Mouse (Mus musculus): ENCODE measurements around the gene Thnsl2. TPM values are rescaled to one million over a fixed set of nuclear protein-coding genes. Genes with fewer than 3 reads are reported as not detected.
A peak's percentile ranks its signal among the peaks of the same experiment; 100 is the strongest.

The Thnsl2 gene
- 7.3 and 8.1 TPM in 2 replicates for polyA plus RNA-seq (2015; fragmentation: Nextera tagmentation; extraction: Ambion mirVana)

DNA sequence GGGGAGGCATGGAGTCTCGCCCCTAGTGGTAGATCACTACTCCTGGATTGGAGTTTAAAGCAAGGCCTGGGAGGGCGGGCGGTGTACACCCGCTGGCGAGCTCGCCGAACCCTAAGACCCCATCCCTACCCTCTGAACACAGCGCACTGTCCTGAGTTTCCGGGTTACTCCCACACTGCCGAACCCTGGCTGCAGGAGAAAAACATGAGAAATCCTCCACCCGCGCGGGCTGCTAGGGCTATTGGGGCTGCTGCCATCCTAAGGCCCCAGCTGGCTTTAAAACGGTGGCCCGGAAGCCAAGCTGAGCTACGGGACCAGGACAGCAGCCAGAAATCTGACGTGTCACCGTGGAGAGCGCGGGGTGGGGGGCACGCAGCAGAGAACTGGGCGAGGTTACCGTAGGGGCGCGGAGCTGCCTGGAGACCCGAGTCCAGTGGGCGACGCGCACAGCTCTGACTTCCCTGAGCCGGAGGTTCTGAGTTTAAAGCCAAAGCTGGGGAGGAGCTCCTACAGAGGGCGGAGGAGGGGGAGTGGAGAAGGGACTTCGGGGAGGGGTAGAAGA, at the start of gene Thnsl2:
Thnsl2 (minus strand) TSS at position 546 of the 562 bp plus-strand sequence.
- WGBS (ENCODE audit: insufficient replicate concordance) = 2% methylated on average over 32 of the region's 32 CpGs
- DNase-seq (peak; percentile 15), ATAC-seq (ENCODE audit: low read depth) (peak; percentile 66)
- Histone ChIP-seq H3K9me3 (replicated peaks) (no peaks in the 10 kb centered on the region), H3K27me3 (no peaks in the 10 kb centered on the region), H3K9ac (peak within 1 kb of the TSS; percentile 65), H3K4me3 (replicated peaks) (peak within 1 kb of the TSS; percentile 58), H3K27ac (peak within 1 kb of the TSS; percentile 64), H3K4me1 (replicated peaks) (peaks cover 16% of the 10 kb centered on the region; the same call in 1 of the 2 replicates), H3K4me2 (peak within 1 kb of the TSS; percentile 76), H3K36me3 (no peaks in the 10 kb centered on the region)

DNA sequence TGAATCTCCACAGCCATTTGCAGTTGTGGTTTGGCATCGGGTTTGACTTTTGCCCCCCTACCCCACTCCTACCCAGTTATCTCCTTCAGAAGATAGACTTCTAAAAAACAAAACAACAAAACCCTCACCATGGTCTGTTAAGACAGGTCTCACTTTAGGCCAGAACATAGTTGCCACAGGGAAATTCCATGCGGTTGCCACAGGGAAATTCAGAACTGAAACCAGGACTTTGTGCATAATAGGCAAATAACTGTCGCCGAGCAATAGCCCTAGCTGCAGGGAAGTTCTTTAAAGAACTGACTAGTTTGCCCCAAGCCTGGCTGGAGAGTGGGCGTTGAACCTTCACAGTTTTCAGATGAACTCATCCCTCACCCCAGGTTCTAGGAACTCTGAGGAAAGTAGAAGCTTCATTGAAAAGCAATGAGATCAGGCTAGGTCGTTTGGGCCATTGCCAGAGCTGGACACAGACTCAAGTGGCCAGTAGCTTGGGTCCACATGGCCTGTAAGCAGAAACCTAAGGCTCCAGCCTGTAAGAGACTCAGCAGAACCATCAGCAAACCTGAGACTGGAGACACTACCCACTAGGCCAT, 49.0 kb upstream of the Thnsl2 start:
- H3K9me3 ChIP-seq (replicated peaks) = no peaks in the 10 kb centered on the region
- no peak overlapping the region for H3K4me2 ChIP-seq
- H3K4me1 ChIP-seq (replicated peaks) = peaks cover 12% of the 10 kb centered on the region; the same call in 1 of the 2 replicates
- H3K27ac ChIP-seq = no peak overlapping the region
- H3K36me3 ChIP-seq = no peaks in the 10 kb centered on the region
- no peaks in the 10 kb centered on the region for H3K27me3 ChIP-seq
- ATAC-seq (ENCODE audit: low read depth) (no peak), DNase-seq (no peak)
- WGBS (ENCODE audit: insufficient replicate concordance) = 58% methylated on average over 6 of the region's 6 CpGs
- H3K9ac ChIP-seq = no peak overlapping the region
- no peak overlapping the region for H3K4me3 ChIP-seq (replicated peaks)

GRCm38 (mm10) chr6:71190501-71190900, 46.3 kb upstream of the Thnsl2 start:
- Histone ChIP-seq H3K27ac (no peak overlapping the region), H3K4me1 (replicated peaks) (0 out of 2 replicates have a peak, but pooled peaks cover 3% of the 10 kb centered on the region), H3K9ac (no peak overlapping the region), H3K4me2 (no peak overlapping the region), H3K36me3 (no peaks in the 10 kb centered on the region), H3K9me3 (replicated peaks) (no peaks in the 10 kb centered on the region), H3K4me3 (replicated peaks) (no peak overlapping the region), H3K27me3 (no peaks in the 10 kb centered on the region)
- DNase-seq (no peak), ATAC-seq (ENCODE audit: low read depth) (no peak)
- WGBS (ENCODE audit: insufficient replicate concordance) = 77% methylated on average over 2 of the region's 2 CpGs

DNA sequence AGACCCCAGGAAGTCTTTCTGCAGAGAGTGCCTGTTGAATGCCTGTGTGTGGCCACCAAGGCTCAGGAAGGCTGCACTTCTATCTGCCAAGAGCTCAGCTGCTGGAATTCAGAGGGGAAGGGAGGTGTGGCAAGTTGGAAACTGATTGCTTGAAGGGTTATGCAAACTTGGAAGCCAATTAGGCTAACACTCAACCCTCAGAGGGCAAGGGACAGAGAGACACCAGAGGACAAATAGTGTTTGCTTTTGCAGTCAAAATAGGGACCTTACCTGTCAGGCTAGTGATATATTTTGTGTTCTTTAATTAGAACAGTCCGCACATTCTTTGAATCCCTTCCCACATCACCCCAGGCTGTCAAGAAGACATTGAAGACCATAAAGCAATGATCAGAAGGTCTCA, 45.3 kb upstream of the Thnsl2 start:
- no peak overlapping the region for H3K9ac ChIP-seq
- no peak overlapping the region for H3K4me3 ChIP-seq (replicated peaks)
- no peaks in the 10 kb centered on the region for H3K36me3 ChIP-seq
- no peaks in the 10 kb centered on the region for H3K9me3 ChIP-seq (replicated peaks)
- ATAC-seq (ENCODE audit: low read depth) (no peak), DNase-seq (no peak)
- H3K27ac ChIP-seq = no peak overlapping the region
- 69% methylated on average over 1 of the region's 1 CpGs for WGBS (ENCODE audit: insufficient replicate concordance)
- H3K4me2 ChIP-seq = no peak overlapping the region
- no peaks in the 10 kb centered on the region for H3K27me3 ChIP-seq
- H3K4me1 ChIP-seq (replicated peaks) = 0 out of 2 replicates have a peak, but pooled peaks cover 3% of the 10 kb centered on the region

DNA sequence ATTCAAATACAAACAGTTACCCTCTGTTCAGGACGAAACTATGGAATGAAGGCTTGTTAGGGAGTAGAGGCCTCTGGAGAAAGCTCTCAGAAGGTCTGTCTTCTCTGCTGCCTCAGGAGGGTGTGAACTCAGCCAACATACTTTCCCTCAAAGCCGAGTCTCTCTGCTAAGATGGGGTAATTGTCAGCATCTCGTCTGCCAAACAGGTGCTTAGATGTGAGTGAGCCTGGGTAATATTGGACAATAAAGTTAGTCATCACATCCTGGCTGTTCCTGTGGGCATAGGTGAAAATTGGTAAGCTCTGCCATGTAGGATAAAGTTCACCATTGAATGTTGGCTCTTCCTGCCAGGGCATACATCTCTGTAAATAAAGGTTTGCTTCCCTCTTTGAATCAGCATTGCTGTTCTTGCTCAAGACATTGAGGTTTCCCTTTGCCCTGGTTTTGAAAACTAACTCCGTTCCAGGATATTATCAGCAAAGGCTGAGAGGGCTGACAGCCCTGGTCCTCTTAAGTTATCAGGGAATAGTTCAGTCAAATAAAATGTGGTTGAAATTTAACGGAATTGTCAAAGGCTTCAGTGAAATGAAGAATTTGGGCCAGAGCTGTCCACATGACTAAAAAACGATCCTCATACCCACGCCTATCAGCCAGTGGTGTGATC, 40.8 kb upstream of the Thnsl2 start:
- Histone ChIP-seq H3K27ac (no peak overlapping the region), H3K4me3 (replicated peaks) (no peak overlapping the region), H3K4me2 (no peak overlapping the region), H3K27me3 (no peaks in the 10 kb centered on the region), H3K36me3 (no peaks in the 10 kb centered on the region), H3K9ac (no peak overlapping the region), H3K9me3 (replicated peaks) (no peaks in the 10 kb centered on the region), H3K4me1 (replicated peaks) (0 out of 2 replicates have a peak, but pooled peaks cover 3% of the 10 kb centered on the region)
- 55% methylated on average over 7 of the region's 7 CpGs for WGBS (ENCODE audit: insufficient replicate concordance)
- DNase-seq (no peak), ATAC-seq (ENCODE audit: low read depth) (no peak)

- Histone ChIP-seq H3K9me3 (replicated peaks) (no peaks in the 10 kb centered on the region), H3K27ac (no peak overlapping the region), H3K4me3 (replicated peaks) (no peak overlapping the region), H3K4me1 (replicated peaks) (no peaks in the 10 kb centered on the region), H3K36me3 (no peaks in the 10 kb centered on the region), H3K27me3 (no peaks in the 10 kb centered on the region), H3K9ac (no peak overlapping the region), H3K4me2 (no peak overlapping the region)
- ATAC-seq (ENCODE audit: low read depth) = no peak
- no peak for DNase-seq
- 51% methylated on average over 1 of the region's 1 CpGs for WGBS (ENCODE audit: insufficient replicate concordance)
These were observed 36.4 kb upstream of the Thnsl2 start for GRCm38 (mm10) chr6:71180596-71180995.

DNA sequence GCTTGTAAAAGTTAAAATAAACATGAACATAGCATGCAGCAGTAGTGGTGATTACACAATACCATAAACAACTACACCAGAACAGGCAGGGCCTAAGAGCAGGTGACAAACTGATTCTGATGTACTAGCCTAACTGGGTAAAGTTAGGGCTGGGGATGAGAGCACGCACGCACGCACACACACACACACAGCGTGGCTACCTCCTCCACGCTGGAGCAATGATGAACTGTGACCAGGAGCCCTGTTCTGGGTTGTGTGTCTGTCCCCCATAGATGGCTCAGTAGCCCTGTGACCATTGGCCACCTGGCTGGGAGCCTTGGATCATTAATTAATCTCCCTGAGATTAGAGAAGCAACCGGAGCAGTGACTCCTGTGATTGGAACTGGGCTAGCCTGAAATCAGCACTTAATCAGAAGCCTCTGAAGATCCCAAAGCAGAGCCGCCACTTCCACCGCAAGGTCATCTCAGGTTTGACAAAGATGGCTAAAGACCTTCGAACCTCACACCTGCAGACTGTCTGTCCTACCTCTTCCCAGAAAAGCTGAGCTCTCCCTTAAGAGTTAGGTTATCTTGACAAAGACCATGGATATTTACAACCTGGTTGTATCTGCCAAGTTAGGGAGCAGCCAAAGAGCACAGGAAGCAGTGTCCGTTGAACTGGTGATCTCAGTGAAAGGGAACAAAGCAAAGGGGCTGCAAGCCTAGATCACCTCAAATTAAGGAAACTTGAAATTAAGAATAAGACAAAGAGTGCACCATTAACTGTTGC, 28.8 kb upstream of the Thnsl2 start:
- no peak overlapping the region for H3K4me2 ChIP-seq
- WGBS (ENCODE audit: insufficient replicate concordance) = 75% methylated on average over 10 of the region's 10 CpGs
- DNase-seq (no peak), ATAC-seq (ENCODE audit: low read depth) (no peak)
- no peak overlapping the region for H3K4me3 ChIP-seq (replicated peaks)
- H3K27ac ChIP-seq = no peak overlapping the region
- no peaks in the 10 kb centered on the region for H3K4me1 ChIP-seq (replicated peaks)
- no peaks in the 10 kb centered on the region for H3K36me3 ChIP-seq
- no peaks in the 10 kb centered on the region for H3K27me3 ChIP-seq
- no peak overlapping the region for H3K9ac ChIP-seq
- H3K9me3 ChIP-seq (replicated peaks) = no peaks in the 10 kb centered on the region

DNA sequence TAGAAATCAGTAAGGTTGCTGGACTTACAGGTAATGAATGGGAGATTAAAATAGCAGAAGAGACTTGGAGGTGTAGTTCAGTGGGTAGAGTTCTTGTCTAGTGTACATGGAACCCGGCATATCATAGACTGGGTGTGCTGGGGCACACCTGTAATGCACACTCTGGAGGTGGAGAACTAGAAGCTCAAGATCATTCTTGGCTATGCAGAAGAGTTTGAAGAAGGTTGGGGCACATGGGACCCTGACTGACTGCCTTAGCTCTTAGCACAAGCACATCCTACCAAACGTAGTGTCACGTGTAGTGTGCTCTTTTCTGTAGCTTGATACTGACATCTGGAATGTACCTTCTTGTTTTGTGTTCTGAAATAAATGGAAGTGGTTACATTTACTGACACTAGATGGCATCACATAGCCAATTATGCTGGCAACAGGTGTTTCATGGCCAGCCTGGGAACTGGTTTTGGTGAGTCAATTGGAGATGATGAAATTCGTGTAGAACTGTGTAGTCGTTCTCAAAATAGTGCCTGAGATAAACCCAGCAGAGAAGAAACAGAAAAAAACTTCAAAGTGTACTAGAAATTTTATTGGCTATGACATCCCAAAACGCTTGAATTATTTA, 22.4 kb upstream of the Thnsl2 start:
- Histone ChIP-seq H3K36me3 (no peaks in the 10 kb centered on the region), H3K9ac (no peak overlapping the region), H3K4me3 (replicated peaks) (no peak overlapping the region), H3K4me2 (no peak overlapping the region), H3K27me3 (no peaks in the 10 kb centered on the region), H3K4me1 (replicated peaks) (0 out of 2 replicates have a peak, but pooled peaks cover 4% of the 10 kb centered on the region), H3K9me3 (replicated peaks) (no peaks in the 10 kb centered on the region), H3K27ac (no peak overlapping the region)
- DNase-seq = no peak
- WGBS (ENCODE audit: insufficient replicate concordance) = 28% methylated on average over 6 of the region's 6 CpGs
- no peak for ATAC-seq (ENCODE audit: low read depth)

DNA sequence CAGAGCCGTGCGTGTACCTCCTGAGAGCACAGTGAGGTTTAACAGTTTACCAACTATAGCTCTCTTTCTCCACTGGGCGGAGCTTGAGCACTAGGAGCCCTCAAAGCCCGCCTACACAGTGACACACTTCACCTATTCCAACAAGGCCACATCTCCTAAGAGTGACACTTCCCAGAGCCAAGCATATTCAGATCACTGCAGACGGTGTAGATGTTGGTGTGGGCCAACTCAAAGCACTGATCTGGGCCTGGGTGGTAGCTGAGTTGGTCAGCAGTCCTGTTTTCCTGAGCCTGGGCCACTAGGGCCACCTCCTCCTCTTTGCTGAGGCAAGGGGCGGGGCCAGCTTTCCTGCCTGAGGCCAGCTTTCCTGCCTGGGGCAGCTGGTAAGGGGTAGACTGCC, 20.2 kb upstream of the Thnsl2 start:
- ATAC-seq (ENCODE audit: low read depth) (peak; percentile 62), DNase-seq (no peak)
- Histone ChIP-seq H3K27ac (no peak overlapping the region), H3K4me3 (replicated peaks) (no peak overlapping the region), H3K4me2 (no peak overlapping the region), H3K9me3 (replicated peaks) (no peaks in the 10 kb centered on the region), H3K36me3 (no peaks in the 10 kb centered on the region), H3K9ac (no peak overlapping the region), H3K27me3 (no peaks in the 10 kb centered on the region), H3K4me1 (replicated peaks) (0 out of 2 replicates have a peak, but pooled peaks cover 4% of the 10 kb centered on the region)
- 29% methylated on average over 6 of the region's 6 CpGs for WGBS (ENCODE audit: insufficient replicate concordance)

DNA sequence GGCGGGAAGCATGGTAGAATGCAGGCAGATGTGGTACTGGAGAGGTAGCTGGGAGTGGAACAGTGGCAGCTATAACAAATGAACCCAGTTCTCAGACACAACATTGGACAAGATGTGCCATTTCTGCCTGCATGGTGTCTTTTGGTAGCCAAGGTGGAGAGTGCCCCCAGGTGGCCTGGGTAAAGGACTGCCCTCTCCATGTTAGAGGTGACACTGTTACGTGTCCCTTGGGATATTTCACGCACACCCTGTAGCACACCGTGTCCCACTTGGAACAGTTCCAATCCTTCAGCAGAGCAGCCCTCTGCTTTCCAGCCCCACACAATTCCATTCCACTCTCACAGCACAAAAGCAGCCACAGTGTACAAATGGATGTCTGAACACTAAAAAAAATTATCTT, 18.0 kb upstream of the Thnsl2 start:
- WGBS (ENCODE audit: insufficient replicate concordance) = 53% methylated on average over 4 of the region's 4 CpGs
- H3K4me1 ChIP-seq (replicated peaks) = 0 out of 2 replicates have a peak, but pooled peaks cover 4% of the 10 kb centered on the region
- no peak overlapping the region for H3K4me2 ChIP-seq
- no peak for ATAC-seq (ENCODE audit: low read depth)
- no peaks in the 10 kb centered on the region for H3K9me3 ChIP-seq (replicated peaks)
- no peak for DNase-seq
- H3K27me3 ChIP-seq = no peaks in the 10 kb centered on the region
- H3K9ac ChIP-seq = no peak overlapping the region
- H3K4me3 ChIP-seq (replicated peaks) = no peak overlapping the region
- H3K36me3 ChIP-seq = no peaks in the 10 kb centered on the region
- H3K27ac ChIP-seq = no peak overlapping the region

GRCm38 (mm10) chr6:71161290-71161689, 17.1 kb upstream of the Thnsl2 start:
- H3K4me2 ChIP-seq = no peak overlapping the region
- DNase-seq = no peak
- no peak overlapping the region for H3K9ac ChIP-seq
- 0 out of 2 replicates have a peak, but pooled peaks cover 4% of the 10 kb centered on the region for H3K4me1 ChIP-seq (replicated peaks)
- ATAC-seq (ENCODE audit: low read depth) = no peak
- WGBS (ENCODE audit: insufficient replicate concordance) = 51% methylated on average over 7 of the region's 7 CpGs
- no peaks in the 10 kb centered on the region for H3K36me3 ChIP-seq
- no peaks in the 10 kb centered on the region for H3K9me3 ChIP-seq (replicated peaks)
- no peaks in the 10 kb centered on the region for H3K27me3 ChIP-seq
- no peak overlapping the region for H3K27ac ChIP-seq
- no peak overlapping the region for H3K4me3 ChIP-seq (replicated peaks)

Data from liver, embryonic 13.5 days (tissue).